Mouse (Mus musculus) MEL (cell line): ENCODE data around the gene Il17re. TPM values are rescaled to one million over a fixed set of nuclear protein-coding genes. Genes with fewer than 3 reads are reported as not detected.

Experiments
- DNase-seq: peaks from one replicate; pipeline ENCODE4 v3.0.0; 2011; ENCODE audit warnings: low read depth, low spot score
- H3K27ac ChIP-seq: 2 replicates; pipeline ENCODE4 v1.5.1; 2012; ENCODE audit warnings: low read depth, mild to moderate bottlenecking, control low read depth, low read length, moderate library complexity; ENCODE audit not compliant: control insufficient read depth
- H3K27me3 ChIP-seq, 2 experiments: fragments of 150-350 bp in 1 of 2; sonication (generic) in 1 of 2; 2 replicates each; pipeline ENCODE4 v1.6.1; 2012; ENCODE audit warnings: low read length in 2 of 2, mild to moderate bottlenecking in 2 of 2, improper control_type of control experiment in 1 of 2, moderate library complexity in 1 of 2; ENCODE audit not compliant: insufficient read depth in 2 of 2, control insufficient read depth in 1 of 2
- H3K36me3 ChIP-seq, 2 experiments: 2 replicates each; pipeline ENCODE4 v1.6.1; 2012 to 2014; ENCODE audit warnings: low read length in 2 of 2, improper control_type of control experiment in 1 of 2, inconsistent platforms in 1 of 2, mild to moderate bottlenecking in 1 of 2; ENCODE audit not compliant: insufficient read depth in 2 of 2, control insufficient read depth in 1 of 2
- H3K4me1 ChIP-seq, 2 experiments: fragments of 150-350 bp in 1 of 2; sonication (generic) in 1 of 2; 2 replicates each; pipeline ENCODE4 v1.6.1; 2012; ENCODE audit warnings: low read length in 2 of 2, improper control_type of control experiment in 1 of 2, mild to moderate bottlenecking in 1 of 2; ENCODE audit not compliant: insufficient read depth in 2 of 2, control insufficient read depth in 1 of 2
- H3K4me3 ChIP-seq, 2 experiments: fragments of 150-350 bp in 1 of 2; sonication (generic) in 1 of 2; 2 replicates each; pipeline ENCODE4 v1.5.1; 2012; ENCODE audit warnings: low read depth in 2 of 2, low read length in 2 of 2, mild to moderate bottlenecking in 2 of 2, moderate library complexity in 2 of 2, control low read depth in 1 of 2, improper control_type of control experiment in 1 of 2; ENCODE audit not compliant: control insufficient read depth in 1 of 2, insufficient read depth in 1 of 2
- H3K79me2 ChIP-seq: 2 replicates; pipeline ENCODE4 v1.6.1; 2012; ENCODE audit warnings: mild to moderate bottlenecking, low read length, moderate library complexity; ENCODE audit not compliant: control insufficient read depth, poor library complexity, insufficient read depth
- H3K9ac ChIP-seq: 2 replicates; pipeline ENCODE4 v1.6.1; 2012; ENCODE audit warnings: low read depth, mild to moderate bottlenecking, control low read depth, low read length, moderate library complexity; ENCODE audit not compliant: control insufficient read depth, poor library complexity, severe bottlenecking
- H3K9me3 ChIP-seq: fragments of 150-350 bp; sonication (generic); replicated peaks from 2 replicates; pipeline ENCODE4 v1.6.1; 2012; ENCODE audit warnings: mild to moderate bottlenecking, low read length, improper control_type of control experiment, moderate library complexity; ENCODE audit not compliant: insufficient read depth
- BHLHE40 ChIP-seq: IDR thresholded peaks from 2 replicates; pipeline ENCODE4 v1.6.1; 2012; ENCODE audit warnings: low read depth, mild to moderate bottlenecking, inconsistent platforms, low read length, improper control_type of control experiment, borderline replicate concordance
- CHD1 ChIP-seq: IDR thresholded peaks from 2 replicates; pipeline ENCODE4 v1.6.1; 2012; ENCODE audit warnings: low read depth, mild to moderate bottlenecking, inconsistent platforms, low read length, improper control_type of control experiment
- CHD2 ChIP-seq: IDR thresholded peaks from 2 replicates; pipeline ENCODE4 v1.6.1; 2011; ENCODE audit warnings: low read length, improper control_type of control experiment
- CTCF ChIP-seq, 3 experiments: IDR thresholded peaks in 2 of 3; conservative IDR thresholded peaks in 1 of 3; 2 replicates each; pipeline ENCODE4 v1.5.1; 2011 to 2012; ENCODE audit warnings: low read length in 3 of 3, low read depth in 2 of 3, mild to moderate bottlenecking in 2 of 3, improper control_type of control experiment in 1 of 3, inconsistent platforms in 1 of 3, mixed read lengths in 1 of 3, moderate library complexity in 1 of 3; ENCODE audit not compliant: control insufficient read depth in 1 of 3, insufficient read depth in 1 of 3, poor library complexity in 1 of 3, severe bottlenecking in 1 of 3
- E2F4 ChIP-seq: IDR thresholded peaks from 2 replicates; pipeline ENCODE4 v1.6.1; 2011; ENCODE audit warnings: low read depth, low read length, improper control_type of control experiment, borderline replicate concordance
- ELF1 ChIP-seq: IDR thresholded peaks from 2 replicates; pipeline ENCODE4 v1.6.1; 2014; ENCODE audit warnings: low read depth, mild to moderate bottlenecking, inconsistent platforms, low read length, improper control_type of control experiment, moderate library complexity
- EP300 ChIP-seq, 2 experiments: IDR thresholded peaks; 2 replicates each; pipeline ENCODE4 v1.6.1; 2011; ENCODE audit warnings: improper control_type of control experiment in 2 of 2, low read length in 2 of 2, low read depth in 1 of 2, mild to moderate bottlenecking in 1 of 2
- GABPA ChIP-seq: IDR thresholded peaks from 2 replicates; pipeline ENCODE4 v1.6.1; 2012; ENCODE audit warnings: low read depth, mild to moderate bottlenecking, inconsistent platforms, low read length, improper control_type of control experiment, moderate library complexity
- GATA1 ChIP-seq: IDR thresholded peaks from 2 replicates; pipeline ENCODE4 v1.6.1; 2011; ENCODE audit warnings: low read depth, low read length, improper control_type of control experiment
- JUND ChIP-seq: IDR thresholded peaks from 2 replicates; pipeline ENCODE4 v1.6.1; 2011; ENCODE audit warnings: low read depth, mild to moderate bottlenecking, improper control_type of control experiment, low read length
- KAT2A ChIP-seq: conservative IDR thresholded peaks from 2 replicates; pipeline ENCODE4 v1.6.1; 2012; ENCODE audit warnings: low read depth, low read length, improper control_type of control experiment, inconsistent platforms
- MAFK ChIP-seq: IDR thresholded peaks from 2 replicates; pipeline ENCODE4 v1.6.1; 2011; ENCODE audit warnings: low read depth, mild to moderate bottlenecking, low read length, improper control_type of control experiment, borderline replicate concordance
- MAX ChIP-seq: IDR thresholded peaks from 2 replicates; pipeline ENCODE4 v1.6.1; 2011; ENCODE audit warnings: low read length, improper control_type of control experiment
- MXI1 ChIP-seq: IDR thresholded peaks from 2 replicates; pipeline ENCODE4 v1.6.1; 2011; ENCODE audit warnings: mild to moderate bottlenecking, low read depth, low read length, improper control_type of control experiment
- MYB ChIP-seq: IDR thresholded peaks from 2 replicates; pipeline ENCODE4 v1.6.1; 2011; ENCODE audit warnings: mild to moderate bottlenecking, low read depth, low read length, improper control_type of control experiment
- NELFE ChIP-seq: IDR thresholded peaks from 2 replicates; pipeline ENCODE4 v1.6.1; 2011; ENCODE audit warnings: low read depth, low read length, improper control_type of control experiment
- NRF1 ChIP-seq: IDR thresholded peaks from 2 replicates; pipeline ENCODE4 v1.6.1; 2014; ENCODE audit warnings: low read depth, mild to moderate bottlenecking, inconsistent platforms, low read length, improper control_type of control experiment, moderate library complexity; ENCODE audit not compliant: poor library complexity, insufficient read depth, severe bottlenecking
- POLR2A ChIP-seq, 2 experiments: IDR thresholded peaks; 2 replicates each; pipeline ENCODE4 v1.6.1; 2011 to 2012; ENCODE audit warnings: low read length in 2 of 2, mild to moderate bottlenecking in 2 of 2, control low read depth in 1 of 2, improper control_type of control experiment in 1 of 2, low read depth in 1 of 2, moderate library complexity in 1 of 2; ENCODE audit not compliant: control insufficient read depth in 1 of 2, insufficient read depth in 1 of 2, poor library complexity in 1 of 2
- POLR2AphosphoS2 ChIP-seq: IDR thresholded peaks from 2 replicates; pipeline ENCODE4 v1.6.1; 2011; ENCODE audit warnings: low read length, improper control_type of control experiment
- POLR2AphosphoS5 ChIP-seq: IDR thresholded peaks from 2 replicates; pipeline ENCODE4 v1.6.1; 2012; ENCODE audit warnings: low read depth, borderline replicate concordance, mild to moderate bottlenecking, inconsistent platforms, low read length, moderate library complexity, mixed read lengths
- RCOR1 ChIP-seq: IDR thresholded peaks from 2 replicates; pipeline ENCODE4 v1.6.1; 2012; ENCODE audit warnings: low read depth, mild to moderate bottlenecking, inconsistent platforms, low read length, improper control_type of control experiment
- SIN3A ChIP-seq: IDR thresholded peaks from 2 replicates; pipeline ENCODE4 v1.6.1; 2012; ENCODE audit warnings: low read length, improper control_type of control experiment, inconsistent platforms
- SMC3 ChIP-seq: IDR thresholded peaks from 2 replicates; pipeline ENCODE4 v1.6.1; 2011; ENCODE audit warnings: low read depth, low read length, improper control_type of control experiment
- TAL1 ChIP-seq: IDR thresholded peaks from 2 replicates; pipeline ENCODE4 v1.6.1; 2012; ENCODE audit warnings: mild to moderate bottlenecking, inconsistent platforms, low read length, moderate library complexity, mixed read lengths
- TCF12 ChIP-seq: IDR thresholded peaks from 2 replicates; pipeline ENCODE4 v1.6.1; 2014; ENCODE audit warnings: low read depth, mild to moderate bottlenecking, inconsistent platforms, low read length, improper control_type of control experiment, moderate library complexity
- USF1 ChIP-seq: IDR thresholded peaks from 2 replicates; pipeline ENCODE4 v1.6.1; 2014; ENCODE audit warnings: low read depth, mild to moderate bottlenecking, inconsistent platforms, low read length, improper control_type of control experiment, moderate library complexity
- ZMIZ1 ChIP-seq: IDR thresholded peaks from 2 replicates; pipeline ENCODE4 v1.6.1; 2012; ENCODE audit warnings: low read depth, mild to moderate bottlenecking, inconsistent platforms, low read length, improper control_type of control experiment, moderate library complexity
- ZNF384 ChIP-seq: IDR thresholded peaks from 2 replicates; pipeline ENCODE4 v1.6.1; 2012; ENCODE audit warnings: low read depth, mild to moderate bottlenecking, inconsistent platforms, low read length, improper control_type of control experiment
- polyA plus RNA-seq, 2 experiments: library from polyadenylated mRNA; stranded (reverse) in 1 of 2; unstranded in 1 of 2; fragments of >175 nt in 1 of 2; fragments of >200 nt in 1 of 2; gene quantifications; 2 replicates each; pipeline versions ENCODE4 v1.2.1 to v1.2.4; 2012; ENCODE audit warnings: low replicate concordance in 2 of 2, low read depth in 1 of 2; ENCODE audit not compliant: insufficient read length in 2 of 2, insufficient read depth in 1 of 2, missing spikeins in 1 of 2
- total RNA-seq: library from RNA; depleted of rRNA; stranded (reverse); fragments of 300-350 nt; gene quantifications from 2 replicates; pipeline ENCODE4 v1.2.3, GENCODE M21; 2012

Il17re gene
- total and polyA plus RNA-seq, 3 experiments: not detected

GRCm38 (mm10) chr6:113441147-113441680 lies 17.1 kb upstream of the Il17re start (continued):
- TF ChIP-seq USF1 (no peak), CTCF (IDR thresholded peaks at IDR 0.05 in 2 of 3, conservative IDR thresholded peaks at IDR 0.05 in 1 of 3; ENCODE audit: control insufficient read depth in 1 of 3, insufficient read depth in 1 of 3, low read depth in 2 of 3, low read length in 3 of 3, poor library complexity in 1 of 3, severe bottlenecking in 1 of 3) (peak; percentile 77 to 95 (median 89))

DNA sequence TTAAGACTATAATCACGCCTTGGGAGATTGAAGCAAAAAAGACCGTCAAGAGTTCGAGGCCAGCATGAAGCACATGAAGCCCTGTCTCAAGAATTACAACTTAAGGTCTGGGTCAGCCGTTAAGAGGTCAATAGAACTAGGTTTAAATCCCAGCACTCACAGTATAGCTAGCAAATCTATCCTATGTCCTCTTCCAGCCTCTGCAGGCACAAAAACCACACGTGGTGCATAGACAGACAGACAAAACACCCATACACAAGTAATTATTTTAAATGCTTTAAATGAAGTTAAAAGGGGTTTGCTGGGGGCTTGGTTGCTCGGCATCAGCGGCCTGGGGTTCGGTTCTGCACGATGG lies 16.2 kb upstream of the Il17re start:
- no peak for TF ChIP-seq E2F4
- TF ChIP-seq MXI1: no peak
- no peak for TF ChIP-seq RCOR1
- no peak for TF ChIP-seq CTCF (IDR thresholded peaks at IDR 0.05 in 2 of 3, conservative IDR thresholded peaks at IDR 0.05 in 1 of 3; ENCODE audit: control insufficient read depth in 1 of 3, insufficient read depth in 1 of 3, low read depth in 2 of 3, low read length in 3 of 3, poor library complexity in 1 of 3, severe bottlenecking in 1 of 3)
- no peak for TF ChIP-seq GABPA
- no peak for TF ChIP-seq MAX
- TF ChIP-seq NRF1: no peak
- no peak for TF ChIP-seq BHLHE40
- no peak for TF ChIP-seq USF1
- no peak for TF ChIP-seq CHD2
- TF ChIP-seq GATA1: no peak
- no peak for TF ChIP-seq TCF12
- TF ChIP-seq ELF1: no peak
- TF ChIP-seq ZMIZ1: no peak
- no peaks in the 10 kb centered on the region for H3K9me3 ChIP-seq
- no peak for DNase-seq
- H3K4me1 ChIP-seq: peaks cover 4 to 16% of the 10 kb centered on the region in 2 experiments
- peak overlapping the region; percentile 71 for H3K9ac ChIP-seq
- H3K36me3 ChIP-seq: peaks cover 5 to 13% of the 10 kb centered on the region in 2 experiments
- no peaks in the 10 kb centered on the region for H3K27me3 ChIP-seq
- H3K4me3 ChIP-seq: peak overlapping the region; percentile 41 to 89
- peaks cover 18% of the 10 kb centered on the region for H3K79me2 ChIP-seq
- H3K27ac ChIP-seq: peak overlapping the region; percentile 43; the same call in 1 of the 2 replicates

GRCm38 (mm10) chr6:113442442-113443090 lies 15.7 kb upstream of the Il17re start, which contains the start of gene Jagn1:
Gene Jagn1, plus strand, starts transcription at chr6:113442569.
- H3K27ac ChIP-seq: peak within 1 kb of the TSS; percentile 55
- H3K4me3 ChIP-seq: peak within 1 kb of the TSS; percentile 85 to 89
- no peaks in the 10 kb centered on the region for H3K9me3 ChIP-seq
- H3K4me1 ChIP-seq: peaks cover 4 to 16% of the 10 kb centered on the region in 2 experiments
- peaks cover 7 to 13% of the 10 kb centered on the region in 2 experiments for H3K36me3 ChIP-seq
- H3K79me2 ChIP-seq: peaks cover 18% of the 10 kb centered on the region
- H3K27me3 ChIP-seq: no peaks in the 10 kb centered on the region
- peak within 1 kb of the TSS; percentile 94 for H3K9ac ChIP-seq
- peak; percentile 95 for DNase-seq
- TF ChIP-seq ZNF384: no peak
- peak; percentile 80 for TF ChIP-seq MAX
- peak; percentile 96 for TF ChIP-seq SIN3A
- TF ChIP-seq SMC3: no peak
- peak; percentile 93; the same call in 1 of the 2 replicates for TF ChIP-seq POLR2AphosphoS2
- no peak for TF ChIP-seq MAFK
- TF ChIP-seq NRF1: peak; percentile 80
- TF ChIP-seq JUND: no peak
- TF ChIP-seq POLR2AphosphoS5: no peak
- TF ChIP-seq MYB: no peak
- peak; percentile 75 for TF ChIP-seq TCF12
- TF ChIP-seq EP300 (IDR thresholded peaks at IDR 0.05; ENCODE audit: low read depth in 1 of 2, low read length in 2 of 2): peak in 1 of 2 experiments; percentile 17; a peak in 1 of 4 replicates
- peak; percentile 90 for TF ChIP-seq NELFE
- TF ChIP-seq ELF1: peak; percentile 93
- TF ChIP-seq POLR2A (IDR thresholded peaks at IDR 0.05; ENCODE audit: control insufficient read depth in 1 of 2, insufficient read depth in 1 of 2, low read depth in 1 of 2, low read length in 2 of 2, poor library complexity in 1 of 2): peak; percentile 83 to 94
- TF ChIP-seq RCOR1: no peak
- TF ChIP-seq CHD1: 0 out of 2 replicates have a peak, but pooled peaks have one; percentile 3
- no peak; the same call in 1 of the 2 replicates for TF ChIP-seq KAT2A
- no peak for TF ChIP-seq TAL1
